Mouse (Mus musculus) embryonic stem cell, embryonic (primary cell): Measurements from ENCODE around the gene 2410131K14Rik.

Source experiments
- CTCF ChIA-PET, 4 experiments: fragments of 300-600 bp in 2 of 4; fragments of 350-600 bp in 2 of 4; sonication (Branson Sonifier 250); formaldehyde crosslinking; loops; one replicate each; lab custom pipeline; 2022; ENCODE audit warnings: inconsistent platforms in 2 of 4; lab: Charles Lee
- POLR2A ChIA-PET, 4 experiments: fragments of 300-600 bp in 2 of 4; fragments of 350-600 bp in 2 of 4; sonication (Branson Sonifier 250); formaldehyde crosslinking; loops; one replicate each; lab custom pipeline; 2022; ENCODE audit warnings: antibody characterized with exemption in 4 of 4, inconsistent platforms in 1 of 4; lab: Charles Lee

Gene 2410131K14Rik

DNA sequence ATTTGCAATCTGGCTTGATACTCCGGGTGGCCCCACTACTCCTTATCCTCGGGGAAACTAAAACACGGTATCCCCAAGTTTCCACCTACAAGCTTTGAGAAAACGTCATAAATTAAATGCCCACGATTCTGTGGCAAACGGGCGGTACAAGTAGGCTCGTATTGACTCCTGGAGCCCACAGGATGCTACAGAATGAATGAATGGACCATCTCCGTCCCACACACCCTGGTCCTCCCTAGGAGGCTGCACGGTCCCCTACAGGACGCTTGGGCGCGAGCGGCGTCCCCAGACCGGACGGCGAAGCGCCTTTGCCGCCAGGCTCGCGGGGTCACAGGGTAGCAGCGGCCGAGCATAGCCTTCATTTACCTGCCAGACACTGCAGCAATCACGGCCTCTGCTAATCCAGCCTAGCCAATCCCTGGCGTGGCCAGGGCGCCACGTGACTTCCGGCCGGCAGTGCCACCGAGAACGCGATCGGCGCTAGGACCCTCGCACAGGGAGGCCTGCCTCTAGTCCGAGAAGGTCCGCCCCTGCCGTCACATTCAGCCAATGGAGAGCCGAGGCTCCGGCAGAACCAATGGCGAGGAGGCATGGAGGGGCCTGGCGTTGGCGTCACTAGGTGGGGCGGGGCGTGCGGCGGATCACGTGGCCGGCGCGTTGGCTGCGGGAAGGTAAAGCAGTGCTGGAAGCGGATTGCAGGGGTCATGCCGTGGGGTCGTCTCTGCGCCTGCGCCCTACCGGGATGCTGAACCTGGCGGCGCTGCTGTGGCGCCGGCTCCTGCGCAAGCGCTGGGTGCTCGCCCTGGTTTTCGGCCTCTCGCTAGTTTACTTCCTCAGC lies at the start of gene 2410131K14Rik, which contains the start of gene Rnft2:
Gene 2410131K14Rik (plus strand): TSS at position 622 of the 838 bp plus-strand sequence.
Gene Rnft2 (minus strand): TSS at position 511 of the 838 bp plus-strand sequence.
- POLR2A ChIA-PET = interaction anchor here in 2 of 4 experiments (0.5 to 1.3 kb wide), 2 partner anchors 204 to 242 kb away, joined by 3 read pairs; no protein-coding TSS in a partner anchor

GRCm38 (mm10) chr5:118197421-118197820 lies 47.6 kb upstream of the 2410131K14Rik start:
- CTCF ChIA-PET = interaction anchor here in 1 of 4 experiments (1.2 kb wide), 1 partner anchor 22 kb away, joined by 4 read pairs; no protein-coding TSS in a partner anchor
- POLR2A ChIA-PET = no interaction called here

More for the DNA sequence above, at the start of gene 2410131K14Rik, which contains the start of gene Rnft2:
- CTCF ChIA-PET = no interaction called here

DNA sequence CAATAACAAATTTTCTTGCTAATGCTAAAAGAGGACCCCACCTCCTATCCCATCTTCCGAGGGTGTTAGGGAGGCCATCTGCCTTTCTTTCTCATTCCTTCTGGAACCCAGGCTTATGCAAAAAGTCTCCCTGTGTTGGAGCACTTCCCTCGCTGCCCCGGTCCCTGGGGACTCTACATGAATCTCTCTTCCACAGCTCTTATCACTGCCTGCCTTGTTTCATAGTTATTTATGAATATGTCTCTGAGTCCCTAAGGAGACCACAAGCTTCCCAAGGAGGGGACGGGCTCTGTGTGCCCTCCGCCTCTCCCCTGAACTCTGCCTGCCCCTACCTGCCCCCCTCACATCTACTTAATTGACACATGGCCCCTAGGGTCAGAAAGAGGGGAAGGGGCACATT lies 45.4 kb upstream of the 2410131K14Rik start:
- ChIA-PET CTCF (no interaction called here), POLR2A (interaction anchor here in 1 of 4 experiments (0.6 kb wide), 1 partner anchor 25 kb away, joined by 5 read pairs; no protein-coding TSS in a partner anchor)

DNA sequence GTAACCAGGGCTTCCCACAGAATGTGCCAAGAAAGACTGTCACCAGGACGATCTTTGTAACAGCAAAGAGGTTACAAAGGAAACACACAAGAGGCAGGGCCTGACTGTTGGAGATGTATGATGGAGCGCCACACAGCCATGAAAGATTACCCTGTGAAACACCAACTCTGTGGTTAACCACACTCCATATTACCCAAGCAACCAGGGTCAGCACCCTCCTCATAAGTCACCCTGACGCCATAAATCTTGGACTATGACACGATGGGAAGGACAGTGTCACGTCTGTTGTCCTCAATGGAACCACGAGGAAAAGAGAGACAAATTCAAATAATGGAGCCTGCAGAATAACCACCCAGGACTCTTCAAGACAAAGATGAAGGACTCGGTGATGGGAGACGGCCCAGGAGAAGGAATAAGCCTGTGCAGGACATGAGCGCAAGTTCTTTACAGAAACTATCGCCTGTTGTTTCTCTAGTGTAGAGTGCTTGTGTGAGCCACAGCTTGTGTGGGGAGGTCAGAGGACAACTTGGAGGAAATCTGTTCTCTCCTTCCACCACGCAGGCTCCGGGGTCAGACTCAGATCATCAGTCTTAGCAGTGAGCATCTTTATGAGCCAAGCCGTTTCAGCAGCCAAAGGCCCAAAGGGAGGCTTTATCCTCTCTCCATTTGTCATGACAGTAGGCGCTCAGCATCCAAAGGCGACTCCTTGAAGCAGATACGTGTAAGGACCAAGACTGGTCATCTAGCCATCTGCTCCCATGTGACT lies 40.2 kb upstream of the 2410131K14Rik start:
- ChIA-PET POLR2A (no interaction called here), CTCF (interaction anchor here in 1 of 4 experiments (0.5 kb wide), 1 partner anchor 27 kb away, joined by 4 read pairs; no protein-coding TSS in a partner anchor)

DNA sequence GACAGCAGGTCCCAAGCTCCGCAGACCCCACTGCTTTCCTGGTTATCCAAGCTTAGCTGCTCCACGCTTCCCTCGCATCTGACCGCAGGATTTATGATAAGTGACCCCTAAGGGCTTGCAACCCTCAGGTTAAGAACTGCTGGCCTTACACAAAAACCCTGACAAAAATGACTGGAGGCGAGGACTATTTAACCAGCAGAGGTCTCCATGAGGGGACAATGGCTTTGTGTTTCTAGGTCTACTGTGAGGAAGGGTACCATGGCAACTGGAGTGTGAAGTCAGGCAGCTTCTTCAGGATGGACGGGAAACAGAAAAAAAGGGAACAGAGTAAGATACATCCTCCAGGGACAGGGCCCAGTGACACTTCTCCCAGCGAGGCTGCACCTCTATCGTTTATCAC lies 39.2 kb upstream of the 2410131K14Rik start:
- ChIA-PET POLR2A (no interaction called here), CTCF (interaction anchor here in 1 of 4 experiments (0.5 kb wide), 1 partner anchor 26 kb away, joined by 4 read pairs; no protein-coding TSS in a partner anchor)

- POLR2A ChIA-PET = interaction anchor here in 3 of 4 experiments (0.6 to 1.4 kb wide), 6 partner anchors 11 to 147 kb away, joined by 3 to 5 read pairs (median 3); no protein-coding TSS in a partner anchor
- CTCF ChIA-PET = interaction anchor here in 1 of 4 experiments (0.8 kb wide), 1 partner anchor 11 kb away, joined by 3 read pairs; no protein-coding TSS in a partner anchor
Observed at GRCm38 (mm10) chr5:118214012-118214411, 31.0 kb upstream of the 2410131K14Rik start.

DNA sequence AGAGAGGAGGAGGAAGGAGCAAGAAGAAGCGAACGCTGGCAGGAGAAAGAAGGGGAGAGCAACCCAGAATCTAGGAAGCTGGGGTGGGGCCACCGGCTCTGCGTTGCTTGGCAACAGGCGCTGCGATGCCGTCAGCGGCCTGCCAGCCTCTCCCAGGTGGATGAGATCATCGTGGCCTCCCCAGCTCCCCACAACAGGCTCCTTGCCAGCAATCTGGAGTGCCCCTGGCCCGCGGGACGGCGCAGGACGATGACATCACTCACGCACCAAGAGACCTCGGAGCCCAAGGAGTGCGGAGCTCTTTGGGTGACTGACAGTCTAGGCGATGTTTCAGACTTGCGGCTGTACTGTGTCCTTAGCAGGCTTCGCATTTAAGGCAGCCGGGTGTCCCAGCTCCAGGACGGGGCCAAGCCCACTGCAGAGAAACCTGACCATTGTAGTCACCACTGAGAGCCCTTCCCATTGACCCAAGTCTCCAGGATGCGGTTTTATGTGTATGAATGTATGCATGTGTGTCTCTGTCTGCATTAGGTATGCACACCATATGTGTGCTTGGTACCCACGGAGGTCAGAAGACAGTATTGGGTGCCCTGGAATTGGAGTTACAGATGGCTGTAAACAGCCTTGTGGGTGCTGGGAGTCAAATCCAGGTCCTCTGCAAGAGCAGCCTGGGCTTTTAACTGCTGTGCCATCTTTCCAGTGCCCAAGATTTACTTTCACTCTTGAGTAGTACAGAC lies 30.4 kb upstream of the 2410131K14Rik start:
- CTCF ChIA-PET = interaction anchor here in 1 of 4 experiments (0.6 to 0.8 kb wide), 2 partner anchors 11 to 665 kb away, joined by 3 read pairs; no protein-coding TSS in a partner anchor

DNA sequence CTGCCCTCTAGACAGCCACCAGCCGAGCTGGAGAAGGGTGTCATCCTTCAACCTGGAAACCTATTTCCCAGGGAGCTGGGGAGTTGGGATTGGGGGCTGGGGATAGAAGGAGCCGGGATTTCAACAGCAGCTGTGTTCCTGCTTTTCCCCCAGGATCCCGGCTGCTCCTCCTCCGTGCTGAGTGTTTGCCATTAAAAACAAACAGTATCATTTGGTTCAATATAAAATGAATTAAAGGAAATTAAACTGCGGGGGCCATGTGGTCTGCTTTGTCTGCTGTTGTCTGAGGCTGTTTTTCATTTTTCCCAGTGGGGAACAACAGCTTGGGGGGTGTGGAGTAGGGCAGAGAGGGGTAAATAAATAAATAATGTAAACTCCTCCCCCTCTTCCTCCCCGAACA lies 27.6 kb upstream of the 2410131K14Rik start:
- POLR2A ChIA-PET = interaction anchor here in 1 of 4 experiments (0.6 kb wide), 1 partner anchor 326 kb away, joined by 4 read pairs; no protein-coding TSS in a partner anchor
- CTCF ChIA-PET = interaction anchor here in 1 of 4 experiments (0.9 to 1.1 kb wide), 2 partner anchors 16 to 32 kb away, joined by 3 to 4 read pairs; no protein-coding TSS in a partner anchor

More for the DNA sequence above, 30.4 kb upstream of the 2410131K14Rik start:
- POLR2A ChIA-PET = interaction anchor here in 3 of 4 experiments (0.6 to 1.3 kb wide), 5 partner anchors 10 to 148 kb away, joined by 3 read pairs; no protein-coding TSS in a partner anchor

GRCm38 (mm10) chr5:118223142-118223757 lies 21.8 kb upstream of the 2410131K14Rik start:
- ChIA-PET CTCF (interaction anchor here in 2 of 4 experiments (0.6 to 1.2 kb wide), 2 partner anchors 11 to 408 kb away, joined by 4 to 8 read pairs; no protein-coding TSS in a partner anchor), POLR2A (interaction anchor here in 1 of 4 experiments (1.2 kb wide), 1 partner anchor 11 kb away, joined by 3 read pairs; no protein-coding TSS in a partner anchor)

DNA sequence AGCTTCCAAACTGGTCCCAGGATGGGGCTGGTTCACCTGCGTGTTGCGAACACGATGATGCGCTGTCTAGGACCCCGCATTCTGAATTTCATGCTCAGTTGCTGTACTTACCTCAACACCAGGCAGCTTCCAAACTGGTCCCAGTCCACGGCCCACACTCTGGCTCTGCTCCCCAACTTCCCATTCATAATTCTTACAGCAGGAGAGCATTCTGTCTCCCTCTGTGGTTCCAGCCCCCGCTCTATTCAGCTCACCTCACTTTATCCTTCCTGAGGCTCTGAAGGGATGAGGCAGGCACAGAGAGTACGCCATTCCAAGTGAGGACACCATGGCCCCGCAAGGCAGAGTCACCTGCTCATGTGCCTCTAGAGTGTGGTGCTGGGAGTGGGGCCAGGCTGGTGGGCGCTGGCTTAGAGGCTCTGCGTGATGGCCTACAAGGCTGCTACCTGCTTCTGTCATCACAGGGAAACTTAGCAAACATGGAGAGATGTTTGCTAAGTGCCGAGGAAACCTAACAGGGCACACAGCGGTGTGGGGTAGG lies 14.9 kb upstream of the 2410131K14Rik start:
- ChIA-PET POLR2A (interaction anchor here in 1 of 4 experiments (0.5 kb wide), 1 partner anchor 235 kb away, joined by 4 read pairs; no protein-coding TSS in a partner anchor), CTCF (interaction anchor here in 1 of 4 experiments (1.2 kb wide), 1 partner anchor 58 kb away, joined by 3 read pairs; no protein-coding TSS in a partner anchor)

DNA sequence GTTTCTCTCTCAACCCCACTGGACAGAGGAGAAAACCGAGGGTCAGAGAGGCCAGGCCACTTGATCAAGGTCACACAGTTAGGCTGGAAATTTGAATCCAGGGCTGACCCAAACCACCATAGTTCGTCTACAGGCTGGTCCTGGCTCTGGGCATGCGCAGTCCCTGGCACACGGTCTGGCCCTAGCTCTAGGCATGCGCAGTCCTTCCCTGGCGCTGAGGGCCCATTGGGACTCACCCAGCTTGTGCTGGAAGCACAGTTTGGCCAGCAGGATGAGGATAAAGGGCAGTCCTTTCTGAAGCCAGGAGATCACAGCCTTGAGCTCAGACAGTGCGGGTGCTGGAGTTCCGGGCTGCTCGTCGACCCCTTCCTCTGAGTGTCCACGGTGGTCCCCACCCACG lies 8.1 kb upstream of the 2410131K14Rik start:
- ChIA-PET POLR2A (interaction anchor here in 3 of 4 experiments (0.6 to 2.2 kb wide), 9 partner anchors 8 to 1728 kb away, joined by 3 to 9 read pairs (median 3); no protein-coding TSS in a partner anchor), CTCF (interaction anchor here in 2 of 4 experiments (0.8 to 1.7 kb wide), 2 partner anchors 62 to 170 kb away, joined by 3 to 4 read pairs; no protein-coding TSS in a partner anchor)

DNA sequence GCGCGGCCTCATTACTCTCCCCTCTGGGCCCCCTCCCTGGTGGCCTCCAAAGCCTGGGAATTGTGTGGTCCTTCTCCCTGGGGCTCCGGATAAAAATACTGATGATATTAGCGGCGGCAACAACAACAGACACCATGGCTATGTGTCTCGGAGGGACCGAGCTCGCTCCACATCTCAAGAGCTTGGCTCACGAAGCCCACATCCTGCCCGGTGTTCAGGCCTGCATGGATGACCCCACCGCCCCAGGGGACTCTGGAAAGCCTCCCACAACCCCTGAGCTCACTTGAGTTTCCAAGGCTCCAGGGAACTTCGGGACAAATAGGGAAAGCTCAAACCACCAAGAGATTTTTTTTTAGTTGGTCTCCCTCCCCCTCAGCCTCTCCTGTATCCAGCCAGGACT lies 5.4 kb upstream of the 2410131K14Rik start:
- ChIA-PET POLR2A (interaction anchor here in 1 of 4 experiments (0.8 kb wide), 1 partner anchor 36 kb away, joined by 3 read pairs; no protein-coding TSS in a partner anchor), CTCF (interaction anchor here in 1 of 4 experiments (1.1 kb wide), 1 partner anchor 17 kb away, joined by 4 read pairs; no protein-coding TSS in a partner anchor)

GRCm38 (mm10) chr5:118245606-118246308 lies 730 bp downstream of the 2410131K14Rik start:
- POLR2A ChIA-PET = interaction anchor here in 1 of 4 experiments (1.3 kb wide), 1 partner anchor 203 kb away, joined by 3 read pairs; no protein-coding TSS in a partner anchor
- CTCF ChIA-PET = no interaction called here

GRCm38 (mm10) chr5:118247378-118247777 lies 2.4 kb downstream of the 2410131K14Rik start:
- ChIA-PET CTCF (no interaction called here), POLR2A (no interaction called here)

DNA sequence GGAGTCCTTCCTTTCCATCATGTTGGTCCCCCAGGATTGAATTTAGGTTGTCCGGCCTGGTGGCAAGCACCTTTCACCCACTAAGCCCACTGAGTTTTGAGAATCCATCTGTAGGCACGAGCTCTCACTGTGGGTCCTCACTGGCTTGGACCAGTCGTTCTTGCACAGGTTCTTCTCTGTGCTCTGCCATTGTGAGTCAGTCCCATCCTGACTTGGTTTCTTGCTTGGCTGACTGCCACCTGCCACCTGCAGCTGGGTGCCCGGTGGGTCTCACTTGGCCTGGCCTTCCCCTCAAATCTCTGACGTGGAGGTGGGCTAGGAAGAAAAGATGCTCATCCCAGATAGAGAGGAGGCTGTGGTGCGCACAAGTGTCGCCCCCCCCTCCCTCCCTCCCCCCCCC lies 6.0 kb downstream of the 2410131K14Rik start:
- CTCF ChIA-PET = interaction anchor here in 1 of 4 experiments (0.8 kb wide), 1 partner anchor 18 kb away, joined by 3 read pairs; no protein-coding TSS in a partner anchor
- POLR2A ChIA-PET = interaction anchor here in 2 of 4 experiments (0.5 to 0.6 kb wide), 3 partner anchors 8 to 904 kb away, joined by 3 to 4 read pairs (median 3); no protein-coding TSS in a partner anchor
